Mouse (Mus musculus) heart, adult 9 months (tissue): ENCODE results near the gene Dock10.

Source experiments
- DNase-seq, 2 experiments: peaks; one replicate each; pipeline ENCODE4 v3.0.0; 2022; ENCODE audit warnings: low spot score in 2 of 2

The Dock10 gene

GRCm38 (mm10) chr1:80728183-80728582 lies 30.1 kb downstream of the Dock10 start:
- no peak for DNase-seq

DNA sequence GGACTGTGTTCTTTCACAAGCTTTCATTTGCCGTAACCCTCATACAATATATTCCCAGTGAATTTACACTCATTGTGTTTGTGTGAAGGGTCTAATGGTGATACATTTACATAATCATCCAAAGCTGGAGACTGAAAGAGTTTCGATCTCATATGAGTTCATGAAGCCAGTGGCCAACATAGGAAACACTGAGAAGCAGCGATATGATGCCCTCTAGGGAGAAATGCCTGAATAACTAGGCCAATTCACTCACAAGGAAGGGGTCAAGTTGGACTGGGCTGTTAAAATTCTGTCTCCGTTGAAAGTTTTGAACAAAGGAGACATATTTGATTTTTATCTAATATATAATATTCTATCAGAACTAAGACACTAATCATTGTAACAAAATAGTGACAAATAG lies 30.9 kb downstream of the Dock10 start:
- no peak for DNase-seq

GRCm38 (mm10) chr1:80722647-80723046 lies 35.7 kb downstream of the Dock10 start:
- DNase-seq = peak in 1 of 2 experiments; percentile 36

- no peak for DNase-seq
Observed at GRCm38 (mm10) chr1:80722001-80722400, 36.3 kb downstream of the Dock10 start.

DNA sequence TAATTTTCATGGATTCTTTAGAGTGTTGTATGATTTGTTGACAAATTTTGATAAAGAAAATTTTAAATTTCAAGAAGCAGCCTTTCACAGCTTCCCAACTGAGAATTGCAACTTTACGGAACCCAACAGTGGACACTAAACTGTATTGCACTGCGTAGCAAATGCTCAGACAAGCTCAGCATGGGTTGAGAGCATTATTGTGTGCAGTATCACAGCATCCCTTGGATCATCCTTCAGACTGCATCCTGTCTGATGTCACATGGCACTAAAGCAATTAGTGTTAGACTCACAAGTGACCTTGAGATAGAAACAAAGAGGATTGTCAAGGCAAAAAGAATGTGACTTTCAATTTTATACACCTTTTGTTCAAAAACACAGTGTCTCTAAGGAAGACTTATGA lies 37.1 kb downstream of the Dock10 start:
- no peak for DNase-seq

- DNase-seq = no peak
Observed at GRCm38 (mm10) chr1:80720146-80720545, 38.2 kb downstream of the Dock10 start.

- DNase-seq = no peak
Observed at GRCm38 (mm10) chr1:80719436-80719835, 38.9 kb downstream of the Dock10 start.

DNA sequence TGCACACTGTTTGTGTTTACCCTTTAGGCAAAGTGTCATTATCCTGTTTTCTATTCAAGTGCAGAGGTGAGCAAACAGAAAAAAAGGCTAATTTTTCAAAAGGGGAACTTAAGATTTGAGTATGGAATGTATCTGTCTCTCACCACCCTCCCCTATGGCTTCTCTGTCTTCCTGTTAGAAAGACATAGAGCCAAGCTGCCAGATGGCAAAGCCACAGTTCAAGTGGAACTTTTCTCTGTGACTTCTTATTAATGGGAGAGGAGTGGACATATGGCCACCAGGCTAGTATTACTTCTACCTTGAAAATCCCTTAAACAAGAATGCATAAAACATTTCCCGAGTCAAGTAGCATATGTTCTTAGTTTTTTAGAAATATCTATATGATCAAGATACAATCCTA lies 39.7 kb downstream of the Dock10 start:
- no peak for DNase-seq

- DNase-seq = no peak
Observed at GRCm38 (mm10) chr1:80715917-80716316, 42.4 kb downstream of the Dock10 start.

- no peak for DNase-seq
Observed at GRCm38 (mm10) chr1:80713920-80714319, 44.4 kb downstream of the Dock10 start.

- peak; percentile 22 to 39 for DNase-seq
Observed at GRCm38 (mm10) chr1:80710607-80711261, 47.6 kb downstream of the Dock10 start.

DNA sequence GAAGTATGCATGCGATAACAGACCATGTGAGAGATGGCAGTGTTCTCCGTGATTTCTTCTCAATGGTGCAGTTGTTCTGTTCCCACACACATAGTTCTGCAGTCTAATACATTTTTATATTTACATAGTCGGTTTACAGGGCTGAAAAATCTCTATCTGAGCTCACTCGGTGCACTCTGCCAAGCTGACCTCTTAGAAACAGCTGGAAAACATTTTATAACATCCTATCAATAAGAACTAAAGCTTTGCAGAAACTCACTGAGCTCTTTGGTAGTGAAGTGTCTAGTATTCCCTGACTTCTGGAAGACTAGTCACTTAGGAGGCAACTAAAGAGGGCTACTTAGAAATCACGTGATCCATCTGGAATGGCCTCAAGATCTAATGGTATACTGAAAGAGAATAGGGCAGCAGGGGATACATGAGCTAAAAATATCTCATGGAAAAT lies 48.2 kb downstream of the Dock10 start:
- DNase-seq = peak; percentile 25 to 28

GRCm38 (mm10) chr1:80709299-80709698 lies 49.0 kb downstream of the Dock10 start:
- DNase-seq = peak; percentile 36 to 44

DNA sequence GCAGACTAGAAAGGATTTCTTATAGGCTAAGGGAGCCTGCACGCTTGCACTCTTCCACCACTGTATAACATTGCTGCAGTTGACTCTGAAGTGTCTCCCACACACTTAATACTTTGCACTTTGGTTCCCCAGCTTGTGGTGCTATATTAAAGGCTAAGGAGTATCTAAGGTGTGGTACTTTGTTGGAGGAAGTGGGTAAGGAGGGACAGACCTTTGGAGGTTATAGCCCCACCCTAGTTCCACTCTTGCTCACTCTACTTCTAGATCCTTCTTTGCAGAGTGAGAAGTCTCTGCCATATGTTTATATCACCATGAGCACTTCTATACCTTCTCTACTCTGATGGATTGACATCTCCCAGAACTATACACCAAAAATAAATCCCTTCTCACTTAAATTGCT lies 55.0 kb downstream of the Dock10 start:
- DNase-seq = no peak

- DNase-seq = no peak
Observed at GRCm38 (mm10) chr1:80676004-80676673, 82.2 kb downstream of the Dock10 start.

GRCm38 (mm10) chr1:80671730-80672129 lies 86.6 kb downstream of the Dock10 start:
- DNase-seq = no peak

GRCm38 (mm10) chr1:80671056-80671455 lies 87.3 kb downstream of the Dock10 start:
- DNase-seq = no peak

- DNase-seq = no peak
Observed at GRCm38 (mm10) chr1:80670387-80670786, 87.9 kb downstream of the Dock10 start.

DNA sequence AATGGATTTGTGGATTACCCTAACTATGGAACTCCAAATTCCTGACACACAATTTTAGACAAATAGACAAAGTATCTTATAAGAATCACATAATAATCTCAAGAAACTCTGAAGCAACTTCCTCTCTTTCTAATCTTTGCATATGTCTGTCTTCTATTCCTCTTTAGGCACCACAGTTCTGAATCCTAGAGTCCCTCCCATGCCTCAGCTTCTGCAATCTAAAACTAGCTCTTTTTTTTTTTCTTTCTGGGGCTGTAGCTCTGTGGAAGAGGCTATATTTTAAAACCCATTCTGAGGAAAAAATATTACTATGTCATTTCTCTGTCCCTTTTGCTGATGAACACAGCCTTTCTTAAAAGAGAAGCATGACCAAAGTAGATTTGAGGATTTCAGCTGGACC lies 92.6 kb downstream of the Dock10 start:
- DNase-seq = peak in 1 of 2 experiments; percentile 10

- peak; percentile 21 to 51 for DNase-seq
Observed at GRCm38 (mm10) chr1:80665161-80665560, 93.2 kb downstream of the Dock10 start.

GRCm38 (mm10) chr1:80661506-80662402 lies 96.6 kb downstream of the Dock10 start:
- no peak for DNase-seq

- DNase-seq = no peak
Observed at GRCm38 (mm10) chr1:80659465-80660245, 98.7 kb downstream of the Dock10 start.
